Mouse (Mus musculus) brain, adult 2 months (tissue): ENCODE results near the gene Olfr1408.

Source experiments
- DNase-seq: peaks from one replicate; pipeline ENCODE4 v3.0.0; 2011; ENCODE audit warnings: low read depth, low spot score

Olfr1408 gene

DNA sequence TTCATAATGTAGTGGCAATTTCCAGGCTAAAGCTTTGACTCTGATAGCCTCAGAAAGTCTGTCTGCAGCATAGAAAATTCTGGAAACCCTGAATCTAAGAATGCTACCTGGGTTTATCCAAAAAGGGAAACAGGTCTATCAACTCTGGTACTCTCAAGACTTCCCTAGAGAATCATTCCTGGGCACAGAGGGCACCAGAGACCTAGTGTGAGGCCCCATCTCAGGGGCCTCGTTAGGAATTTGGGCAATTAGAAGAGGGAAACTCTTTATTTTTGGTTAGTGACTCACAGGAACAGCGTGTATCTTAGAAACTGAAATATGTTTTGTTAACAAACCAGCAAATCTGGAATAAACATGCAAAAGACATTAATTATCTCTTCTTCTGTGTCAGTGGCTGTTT, at the start of gene Olfr1408:
Olfr1408 (minus strand) TSS at position 101 of the 400 bp plus-strand sequence.
- peak; percentile 0 for DNase-seq

DNA sequence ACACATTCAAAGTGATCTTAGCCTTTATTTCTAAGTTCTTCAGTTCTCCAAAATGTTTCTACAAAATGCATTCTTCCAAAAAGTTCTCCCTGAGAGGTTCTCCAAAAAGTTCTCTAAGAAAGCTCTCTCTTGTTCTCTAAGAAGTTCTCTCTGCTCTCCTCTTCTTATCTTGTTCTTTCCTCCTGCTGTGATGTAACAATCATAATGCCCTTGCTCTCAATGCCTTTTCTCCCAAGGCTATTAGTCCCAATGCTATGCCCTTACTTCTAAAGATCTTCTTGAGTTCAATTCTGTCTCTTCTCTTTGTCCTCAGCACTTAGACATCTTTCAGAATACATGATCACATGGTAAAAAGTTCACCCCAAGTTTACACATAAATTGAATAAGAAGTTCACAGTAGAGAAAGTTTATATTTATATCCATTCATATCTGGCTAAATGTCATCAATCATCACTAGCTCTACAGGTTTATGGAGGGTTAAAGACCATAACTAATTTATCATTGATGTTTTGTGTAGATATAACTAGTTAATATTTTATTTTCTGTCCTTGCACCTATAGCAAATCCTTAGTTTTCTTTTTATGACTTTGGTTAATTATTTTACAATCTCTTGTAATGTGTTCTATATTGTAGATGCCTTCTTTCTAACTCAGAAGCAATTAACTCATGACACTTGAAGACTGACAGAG, 37.1 kb upstream of the Olfr1408 start:
- no peak for DNase-seq
